Mouse (Mus musculus) urinary bladder, adult 18-20 months (tissue): ENCODE results near the gene Ddx3x.
"Not testable (repeated sequence)": the region's sequence is repeated elsewhere in the genome, so short reads cannot be mapped to it uniquely, and the experiment has no call there.

Experiments used
- DNase-seq, 2 experiments: peaks; one replicate each; pipeline ENCODE4 v3.0.0; 2022; ENCODE audit warnings: low spot score in 2 of 2, mixed read lengths in 2 of 2

Ddx3x gene

GRCm38 (mm10) chrX:13281329-13282088, 739 bp downstream of the Ddx3x start:
- peak; percentile 18 to 51 for DNase-seq

DNA sequence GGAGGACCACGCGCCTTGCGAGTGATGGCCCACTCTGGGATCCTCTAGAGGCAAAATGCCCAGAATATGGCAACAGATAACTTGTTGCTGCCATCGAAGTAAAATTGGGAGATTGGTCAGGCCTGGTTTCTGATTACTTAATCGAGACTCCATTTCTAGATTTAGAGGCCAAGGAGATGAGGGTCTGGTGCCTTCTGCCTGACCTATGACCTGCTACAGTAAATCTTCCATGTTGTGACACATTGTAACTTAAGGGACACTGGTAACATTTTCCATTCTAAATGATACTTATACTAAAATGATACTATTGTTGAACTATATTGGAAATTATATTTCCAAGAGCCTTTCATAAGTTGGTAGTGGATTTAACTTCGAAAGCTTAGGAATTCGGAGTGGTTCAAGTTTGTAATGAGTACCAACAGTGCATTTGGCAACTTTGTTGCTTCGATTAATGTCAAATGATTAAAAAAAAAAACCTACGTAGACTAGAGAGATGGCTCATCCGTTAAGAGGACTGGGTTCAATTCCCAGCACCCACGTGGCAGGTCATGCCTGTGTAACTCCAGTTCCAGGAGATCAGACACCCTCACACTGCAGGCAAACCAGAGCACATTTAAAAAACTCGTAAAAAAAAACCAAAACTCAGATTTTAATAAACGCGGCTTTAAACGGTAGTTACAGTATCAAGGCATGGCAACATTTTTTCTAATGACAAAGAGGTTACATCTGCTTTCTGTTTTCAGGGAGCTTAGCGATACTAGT, 1.5 kb downstream of the Ddx3x start:
- DNase-seq = no peak

DNA sequence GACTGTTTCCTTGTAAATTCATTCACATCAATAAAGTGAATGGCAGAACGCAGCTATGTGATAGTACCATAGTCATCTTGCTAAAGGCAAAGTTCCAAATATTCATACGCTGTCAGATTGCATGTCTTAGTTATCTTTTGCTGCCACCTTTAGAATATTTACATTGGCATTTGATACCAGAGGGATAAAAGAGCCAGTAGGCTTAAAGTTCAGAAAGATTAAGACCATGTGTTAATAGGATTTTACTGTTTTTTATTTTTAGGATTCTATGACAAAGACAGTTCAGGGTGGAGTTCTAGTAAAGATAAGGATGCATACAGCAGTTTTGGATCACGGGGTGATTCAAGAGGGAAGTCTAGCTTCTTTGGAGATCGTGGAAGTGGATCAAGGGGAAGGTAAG, 5.0 kb downstream of the Ddx3x start:
- DNase-seq = no peak

DNA sequence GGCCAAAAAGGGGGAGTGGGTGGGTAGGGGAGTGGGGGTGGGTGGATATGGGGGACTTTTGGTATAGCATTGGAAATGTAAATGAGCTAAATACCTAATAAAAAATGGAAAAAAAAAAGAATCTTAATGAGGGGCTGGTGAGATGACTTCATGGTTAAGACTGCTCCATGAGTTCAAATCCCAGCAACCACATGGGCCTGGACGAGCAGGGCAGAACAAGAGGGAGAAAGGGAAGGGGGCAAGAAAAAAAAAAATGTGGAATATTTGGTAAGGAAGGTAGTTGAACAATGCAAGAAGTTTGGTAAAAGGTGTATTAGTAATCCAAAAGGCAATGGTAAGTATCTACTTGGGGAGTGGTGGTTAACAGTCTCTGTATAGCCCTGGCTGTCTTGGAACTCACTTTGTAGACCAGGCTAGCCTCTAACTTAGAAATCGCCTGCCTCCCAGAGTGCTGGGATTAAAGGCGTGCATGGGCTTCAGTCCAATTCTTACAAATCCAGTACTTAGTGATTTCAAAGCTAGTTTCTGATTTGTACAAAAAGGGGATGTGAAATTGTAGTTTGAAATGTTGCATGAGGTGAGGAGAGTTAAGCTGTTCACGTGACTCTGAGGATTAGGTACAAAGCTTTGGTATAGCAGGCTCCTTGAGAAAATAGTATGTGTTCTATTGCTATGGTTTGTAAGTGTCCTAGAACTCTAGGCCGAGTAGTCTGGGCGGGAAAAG, 13.9 kb downstream of the Ddx3x start:
- no peak for DNase-seq

- DNase-seq = no peak
Observed at GRCm38 (mm10) chrX:13295229-13295571, 14.4 kb downstream of the Ddx3x start.

GRCm38 (mm10) chrX:13296241-13296640, 15.5 kb downstream of the Ddx3x start:
- DNase-seq = not testable (repeated sequence)

DNA sequence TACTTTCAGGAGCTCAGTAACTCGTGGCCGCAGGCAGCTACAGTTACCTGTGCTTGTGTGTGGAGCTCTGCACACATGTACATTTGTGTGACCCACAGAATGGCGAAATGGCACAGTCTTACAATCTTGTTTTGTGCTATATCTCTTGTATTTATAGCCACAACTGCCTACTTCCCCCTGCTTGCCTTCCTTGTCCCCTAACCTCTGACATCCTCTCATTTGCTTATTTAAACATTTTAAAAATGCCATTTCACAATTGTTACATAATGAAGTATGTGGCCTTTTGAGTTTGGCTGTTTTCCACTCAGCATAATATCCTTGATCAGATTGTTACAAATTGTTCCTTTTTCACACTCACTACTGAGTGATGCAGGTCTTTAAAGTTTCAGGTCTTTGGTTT, 25.4 kb downstream of the Ddx3x start:
- DNase-seq = no peak

DNA sequence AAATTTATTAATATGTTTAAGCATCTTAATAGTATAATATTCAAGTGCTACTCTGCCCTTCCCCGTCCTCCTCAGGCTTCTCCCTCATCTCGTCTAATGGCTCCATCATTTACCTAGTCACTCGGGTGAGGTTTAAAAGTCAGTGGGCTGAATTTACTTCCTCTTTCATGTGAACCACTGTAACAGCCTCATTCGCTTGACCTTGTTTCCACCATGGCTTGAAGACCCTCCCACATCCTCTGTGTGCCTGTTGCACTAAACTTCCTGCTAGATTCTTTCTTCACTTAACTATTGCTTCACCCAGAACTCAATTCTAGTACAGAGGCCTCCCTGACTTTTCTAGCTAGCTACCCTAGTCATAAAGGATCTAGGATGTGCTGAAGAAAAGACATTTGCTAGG, 30.6 kb downstream of the Ddx3x start:
- no peak for DNase-seq

DNA sequence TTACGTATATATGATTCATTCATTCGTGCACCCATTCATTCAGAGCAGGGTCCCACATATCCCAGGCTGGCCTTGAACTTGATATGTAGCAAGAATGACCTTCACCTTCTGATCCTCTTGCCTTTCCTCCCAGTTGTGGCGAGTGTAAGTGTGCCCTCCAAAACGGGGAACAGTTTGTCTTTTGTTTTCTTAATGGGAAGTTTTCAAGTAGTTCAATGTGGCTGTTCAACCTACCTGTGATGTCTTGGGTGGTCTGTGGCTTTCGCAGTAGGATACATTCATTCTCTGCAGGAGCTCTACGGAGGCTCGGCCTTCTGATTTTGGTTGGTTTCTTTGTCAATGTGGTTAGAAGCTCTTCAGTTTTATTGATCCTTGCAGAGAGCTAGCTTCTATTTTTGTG, 48.8 kb downstream of the Ddx3x start:
- DNase-seq = no peak
